In the genomic region with DNA sequence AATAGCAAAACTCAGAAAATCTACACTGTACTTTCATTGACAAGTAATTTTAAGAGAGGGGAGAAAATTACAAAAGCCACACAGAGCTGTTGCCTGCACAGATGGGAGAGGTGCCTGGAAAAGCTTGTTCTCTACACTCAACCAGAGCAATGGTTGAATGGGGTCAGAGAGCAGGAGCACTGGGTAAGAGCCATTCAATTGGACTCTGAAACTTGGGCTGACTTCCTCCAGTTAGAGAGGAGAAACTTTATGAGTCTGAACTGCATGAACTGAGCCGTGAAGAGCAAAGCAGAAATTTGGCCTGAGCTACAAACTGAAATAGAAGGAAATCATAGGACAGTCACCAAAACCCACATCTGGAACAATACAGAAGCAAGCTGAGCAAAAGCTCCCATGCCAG, we compare ENCODE assay signal across 18 mouse cellular contexts.
"Had no signal": no experiment of that assay in that cellular context is flagged by ENCODE, and none has a peak within 500 bp of the region (broad histone marks: within the 10 kb centered on the region; RNA-seq: fewer than 3 reads in every experiment).

No protein-coding gene starts in this region.

- H3K27ac ChIP-seq: hindbrain, postnatal 0 days; layer of hippocampus, adult 2 months; liver, embryonic 13.5 days; neural tube, embryonic 12.5 days; neural tube, embryonic 15.5 days; stomach, postnatal 0 days had no signal

- H3K4me3 ChIP-seq: layer of hippocampus, adult 2 months; liver, embryonic 13.5 days; neural tube, embryonic 12.5 days; neural tube, embryonic 15.5 days had no signal

- H3K9me3 ChIP-seq: liver, embryonic 13.5 days; neural tube, embryonic 12.5 days; neural tube, embryonic 15.5 days had no signal

- H3K36me3 ChIP-seq: liver, embryonic 13.5 days; neural tube, embryonic 12.5 days; neural tube, embryonic 15.5 days had no signal

- ATAC-seq: hindbrain, postnatal 0 days; inflammation-experienced regulatory T-cells, adult 6 months; intestine, embryonic 16.5 days had no signal

- H3K4me1 ChIP-seq: liver, embryonic 13.5 days; neural tube, embryonic 12.5 days; neural tube, embryonic 15.5 days had no signal

- DNase-seq: layer of hippocampus, adult 9-11 months; liver, embryonic 13.5 days; lung, adult 2 months; lung, postnatal 14 days; lung, postnatal 4 days; midbrain, embryonic 14.5 days; right cerebral cortex, adult 18-20 months; right cerebral cortex, postnatal 14 days; right cerebral cortex, postnatal 4 days; thymus, postnatal 25 days had no signal

- H3K9ac ChIP-seq: liver, embryonic 13.5 days; neural tube, embryonic 12.5 days; neural tube, embryonic 15.5 days had no signal

- H3K4me2 ChIP-seq: liver, embryonic 13.5 days; midbrain, embryonic 11.5 days; neural tube, embryonic 12.5 days; neural tube, embryonic 15.5 days had no signal

- H3K27me3 ChIP-seq: liver, embryonic 13.5 days; neural tube, embryonic 12.5 days; neural tube, embryonic 15.5 days had no signal
